Mouse (Mus musculus): ENCODE measurements at regions not wholly inside any gene's neighbourhood (a gene's known extent, or its start where the extent isn't known, plus 50 kb on each side); places are given as distances from the start of the nearest gene placed in this dataset.

DNA sequence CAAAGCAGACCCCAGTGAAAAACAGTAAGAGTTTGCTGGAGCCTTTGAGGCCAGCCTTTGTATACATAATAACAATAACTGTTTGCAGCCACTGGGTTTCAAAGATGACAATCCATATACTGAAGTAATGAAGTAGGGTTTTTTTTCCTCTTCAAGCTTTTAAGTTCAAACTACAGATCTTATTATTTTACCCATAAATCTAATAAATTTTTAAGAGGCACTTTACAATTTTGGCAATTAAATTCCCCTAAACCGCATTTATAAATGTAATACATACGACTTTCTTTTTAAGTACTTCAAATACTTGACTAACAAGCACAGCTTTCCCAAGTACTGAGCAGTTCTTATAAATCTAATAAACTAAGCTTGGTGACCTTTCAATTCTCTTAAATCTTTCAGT is 212.7 kb upstream of the Epha4 start:
- WGBS = 29% methylated on average over 2 of the region's 2 CpGs
- ATAC-seq (ENCODE audit: low FRiP score, low read depth) = no peak

DNA sequence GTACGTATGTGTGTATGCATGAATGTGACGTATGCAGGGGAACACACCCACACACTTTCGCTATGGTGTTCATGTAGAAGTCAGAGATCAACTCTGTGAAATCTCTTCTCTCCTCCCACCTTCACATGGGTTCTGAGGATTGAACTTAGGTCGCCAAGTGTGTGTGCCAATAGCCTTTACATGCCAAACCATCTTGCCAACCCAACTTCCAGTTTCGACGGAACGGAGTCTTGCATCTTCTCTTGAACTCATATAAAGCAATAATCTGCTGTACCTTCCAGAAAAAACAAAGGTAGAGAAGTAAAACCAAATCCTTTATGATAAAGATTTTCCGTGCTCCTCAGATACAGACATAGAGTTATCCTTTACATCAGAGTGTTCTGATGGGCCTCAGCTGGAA is 208.4 kb upstream of the Epha4 start:
- DNase-seq (ENCODE audit: low spot score) (no peak), ATAC-seq (ENCODE audit: low FRiP score, low read depth) (no peak)
- Histone ChIP-seq H3K9ac (ENCODE audit: low read depth, low read length, severe bottlenecking) (no peak overlapping the region), H3K27ac (replicated peaks; ENCODE audit: low read depth, low read length) (no peak overlapping the region), H3K9me3 (ENCODE audit: control insufficient read depth, low read length) (no peaks in the 10 kb centered on the region), H3K36me3 (ENCODE audit: control insufficient read depth, insufficient read depth, low read length) (no peaks in the 10 kb centered on the region), H3K4me3 (replicated peaks; ENCODE audit: low read length) (no peak overlapping the region), H3K27me3 (ENCODE audit: control insufficient read depth, insufficient read depth, low read length) (no peaks in the 10 kb centered on the region), H3K4me2 (replicated peaks; ENCODE audit: low read depth, low read length, severe bottlenecking) (no peak overlapping the region), H3K4me1 (ENCODE audit: control insufficient read depth, insufficient read depth, low read length) (peaks cover 2% of the 10 kb centered on the region; the same call in 1 of the 2 replicates)
- TF ChIP-seq POLR2A (IDR thresholded peaks at IDR 0.05; ENCODE audit: borderline replicate concordance, extremely low read depth, insufficient read depth, insufficient read length) = no peak
- WGBS = 90% methylated on average over 8 of the region's 8 CpGs

More for the DNA sequence above, 212.7 kb upstream of the Epha4 start:
- DNase-seq (ENCODE audit: low spot score) = peak; percentile 13
- no peak overlapping the region for H3K4me2 ChIP-seq (replicated peaks; ENCODE audit: low read depth, low read length, severe bottlenecking)
- H3K9me3 ChIP-seq (ENCODE audit: control insufficient read depth, low read length) = no peaks in the 10 kb centered on the region
- H3K27ac ChIP-seq (replicated peaks; ENCODE audit: low read depth, low read length) = no peak overlapping the region
- H3K9ac ChIP-seq (ENCODE audit: low read depth, low read length, severe bottlenecking) = no peak overlapping the region
- H3K4me1 ChIP-seq (ENCODE audit: control insufficient read depth, insufficient read depth, low read length) = peaks cover 7% of the 10 kb centered on the region; the same call in 1 of the 2 replicates
- TF ChIP-seq POLR2A (IDR thresholded peaks at IDR 0.05; ENCODE audit: borderline replicate concordance, extremely low read depth, insufficient read depth, insufficient read length) = no peak
- no peak overlapping the region for H3K4me3 ChIP-seq (replicated peaks; ENCODE audit: low read length)
- no peaks in the 10 kb centered on the region for H3K27me3 ChIP-seq (ENCODE audit: control insufficient read depth, insufficient read depth, low read length)
- H3K36me3 ChIP-seq (ENCODE audit: control insufficient read depth, insufficient read depth, low read length) = no peaks in the 10 kb centered on the region

DNA sequence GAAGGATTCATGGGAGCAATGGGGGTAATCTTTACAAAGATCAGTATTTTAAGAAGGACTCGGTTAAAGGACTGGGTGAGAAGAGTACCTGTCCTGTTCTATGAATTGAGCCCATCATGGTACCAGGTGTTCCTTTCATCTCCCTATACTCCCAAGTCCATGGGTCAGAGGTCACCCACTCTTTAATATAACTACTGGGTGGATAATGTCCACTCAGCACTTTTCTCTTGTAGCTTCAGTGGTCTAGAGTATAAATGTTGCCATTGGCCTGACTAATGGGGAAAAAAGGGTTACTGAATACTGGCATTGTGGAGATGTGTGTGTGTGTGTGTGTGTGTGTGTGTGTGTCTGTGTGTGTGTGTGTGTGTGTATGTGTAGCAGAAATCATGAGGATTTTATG is 206.0 kb upstream of the Epha4 start:
- no peak overlapping the region for H3K4me3 ChIP-seq (replicated peaks; ENCODE audit: low read length)
- TF ChIP-seq POLR2A (IDR thresholded peaks at IDR 0.05; ENCODE audit: borderline replicate concordance, extremely low read depth, insufficient read depth, insufficient read length) = no peak
- H3K4me2 ChIP-seq (replicated peaks; ENCODE audit: low read depth, low read length, severe bottlenecking) = no peak overlapping the region
- DNase-seq (ENCODE audit: low spot score) = no peak
- H3K4me1 ChIP-seq (ENCODE audit: control insufficient read depth, insufficient read depth, low read length) = no peaks in the 10 kb centered on the region
- no peak overlapping the region for H3K27ac ChIP-seq (replicated peaks; ENCODE audit: low read depth, low read length)
- WGBS = 100% methylated on average over 1 of the region's 1 CpGs
- H3K9ac ChIP-seq (ENCODE audit: low read depth, low read length, severe bottlenecking) = no peak overlapping the region
- no peaks in the 10 kb centered on the region for H3K27me3 ChIP-seq (ENCODE audit: control insufficient read depth, insufficient read depth, low read length)
- ATAC-seq (ENCODE audit: low FRiP score, low read depth) = no peak
- no peaks in the 10 kb centered on the region for H3K36me3 ChIP-seq (ENCODE audit: control insufficient read depth, insufficient read depth, low read length)
- H3K9me3 ChIP-seq (ENCODE audit: control insufficient read depth, low read length) = no peaks in the 10 kb centered on the region

DNA sequence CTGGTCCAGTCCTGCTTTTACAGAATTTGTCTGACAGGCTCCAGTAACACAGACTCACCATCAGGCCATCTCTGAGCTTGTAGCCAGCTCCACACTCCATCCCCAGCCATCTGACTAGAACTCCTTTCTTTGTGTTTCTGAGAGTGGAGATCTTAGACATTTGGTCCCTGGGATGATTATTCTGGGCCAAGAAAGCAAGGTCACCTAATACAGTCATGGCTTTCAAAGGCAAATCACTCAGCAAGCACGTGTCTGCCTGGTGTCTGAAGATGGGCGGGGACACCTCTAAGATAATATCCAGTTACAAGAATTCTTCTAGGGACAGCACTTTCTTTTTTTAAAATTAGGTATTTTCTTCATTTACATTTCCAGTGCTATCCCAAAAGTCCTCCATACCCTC is 198.1 kb upstream of the Epha4 start:
- Histone ChIP-seq H3K4me3 (replicated peaks; ENCODE audit: low read length) (no peak overlapping the region), H3K36me3 (ENCODE audit: control insufficient read depth, insufficient read depth, low read length) (no peaks in the 10 kb centered on the region), H3K4me2 (replicated peaks; ENCODE audit: low read depth, low read length, severe bottlenecking) (no peak overlapping the region), H3K27ac (replicated peaks; ENCODE audit: low read depth, low read length) (no peak overlapping the region), H3K9me3 (ENCODE audit: control insufficient read depth, low read length) (no peaks in the 10 kb centered on the region), H3K4me1 (ENCODE audit: control insufficient read depth, insufficient read depth, low read length) (no peaks in the 10 kb centered on the region), H3K9ac (ENCODE audit: low read depth, low read length, severe bottlenecking) (no peak overlapping the region), H3K27me3 (ENCODE audit: control insufficient read depth, insufficient read depth, low read length) (no peaks in the 10 kb centered on the region)
- no peak for ATAC-seq (ENCODE audit: low FRiP score, low read depth)
- WGBS = 68% methylated on average over 2 of the region's 2 CpGs
- TF ChIP-seq POLR2A (IDR thresholded peaks at IDR 0.05; ENCODE audit: borderline replicate concordance, extremely low read depth, insufficient read depth, insufficient read length) = no peak
- no peak for DNase-seq (ENCODE audit: low spot score)

DNA sequence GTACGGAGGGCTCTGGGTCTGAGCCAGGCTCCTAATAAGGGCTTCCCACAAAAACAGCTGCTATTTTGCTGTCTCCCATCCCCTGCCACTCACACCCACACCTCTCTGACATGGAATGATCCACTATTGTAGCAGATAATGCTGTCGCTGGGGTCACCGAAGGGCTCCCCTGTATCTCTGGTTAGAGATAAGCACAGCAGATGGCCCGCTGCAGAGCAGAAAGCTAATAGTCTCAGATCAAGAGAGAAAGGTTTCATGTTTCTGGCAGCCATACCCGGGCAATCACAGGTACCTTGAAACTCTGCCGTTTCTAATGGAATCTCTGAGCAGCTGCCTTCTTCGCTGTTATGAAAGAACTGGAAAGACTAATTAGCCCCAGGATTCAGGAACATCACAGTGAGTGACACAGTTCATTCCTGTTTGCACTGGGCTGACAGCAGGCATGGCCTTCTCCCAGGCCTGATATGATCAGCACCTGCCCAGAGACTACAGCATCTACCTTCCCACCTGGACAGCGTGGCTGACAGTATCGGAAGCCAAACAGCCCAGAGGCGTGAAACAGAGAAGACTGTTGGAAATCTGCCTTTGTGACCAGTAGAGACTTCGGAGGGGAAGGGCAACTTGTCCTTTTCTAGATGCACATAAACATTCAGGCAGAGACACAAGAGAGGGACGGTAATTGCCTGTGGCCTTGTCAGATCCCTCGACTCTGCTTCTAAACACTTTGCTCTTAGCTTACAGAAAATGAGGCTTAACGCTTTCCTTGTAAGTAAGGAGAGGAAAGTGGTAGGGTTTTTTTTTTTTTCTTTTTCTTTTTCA is 193.5 kb upstream of the Epha4 start:
- Histone ChIP-seq H3K27ac (replicated peaks; ENCODE audit: low read depth, low read length) (no peak overlapping the region), H3K4me2 (replicated peaks; ENCODE audit: low read depth, low read length, severe bottlenecking) (no peak overlapping the region), H3K9ac (ENCODE audit: low read depth, low read length, severe bottlenecking) (no peak overlapping the region), H3K4me1 (ENCODE audit: control insufficient read depth, insufficient read depth, low read length) (no peaks in the 10 kb centered on the region), H3K4me3 (replicated peaks; ENCODE audit: low read length) (no peak overlapping the region), H3K36me3 (ENCODE audit: control insufficient read depth, insufficient read depth, low read length) (no peaks in the 10 kb centered on the region), H3K9me3 (ENCODE audit: control insufficient read depth, low read length) (no peaks in the 10 kb centered on the region), H3K27me3 (ENCODE audit: control insufficient read depth, insufficient read depth, low read length) (no peaks in the 10 kb centered on the region)
- 26% methylated on average over 14 of the region's 14 CpGs for WGBS
- ATAC-seq (ENCODE audit: low FRiP score, low read depth) (no peak), DNase-seq (ENCODE audit: low spot score) (no peak)
- no peak for TF ChIP-seq POLR2A (IDR thresholded peaks at IDR 0.05; ENCODE audit: borderline replicate concordance, extremely low read depth, insufficient read depth, insufficient read length)

Data from limb, embryonic 14.5 days (tissue).